Mouse (Mus musculus) embryonic fibroblast, embryonic 13.5 days (primary cell): ENCODE results near the gene Fgd5.

Experiments used
- CTCF ChIP-seq: IDR thresholded peaks from 2 replicates; pipeline ENCODE4 v1.5.1; 2011; ENCODE audit warnings: mild to moderate bottlenecking, control low read depth, low read length, moderate library complexity, borderline replicate concordance; ENCODE audit not compliant: insufficient read depth
- POLR2A ChIP-seq: IDR thresholded peaks from 2 replicates; pipeline ENCODE4 v1.6.1; 2011; ENCODE audit warnings: low read depth, mild to moderate bottlenecking, control low read depth, low read length, moderate library complexity

DNA sequence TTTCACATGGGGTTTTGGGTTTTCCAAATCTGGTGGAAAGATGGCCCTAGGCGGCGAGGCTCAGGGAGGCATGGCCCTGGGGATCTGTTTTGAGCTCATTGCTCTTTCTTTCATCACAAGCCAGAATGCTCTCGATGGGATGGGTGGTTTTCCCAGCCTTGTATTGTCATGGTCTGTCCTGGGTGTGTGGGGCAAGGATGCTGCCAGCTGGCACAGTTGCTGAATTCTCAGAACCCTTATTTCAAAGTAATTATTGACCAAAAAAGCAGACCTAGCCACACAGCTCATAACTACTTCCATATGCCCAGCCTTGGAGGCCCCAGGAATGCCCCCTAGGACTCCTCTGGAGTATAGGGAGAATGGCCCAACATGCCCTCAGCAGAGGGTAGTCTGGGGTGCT is 34.9 kb downstream of the Fgd5 start:
- TF ChIP-seq CTCF (no peak), POLR2A (no peak)
